Mouse (Mus musculus) forebrain, embryonic 11.5 days (tissue): ENCODE measurements around the gene Dgkh. TPM values are rescaled to one million over a fixed set of nuclear protein-coding genes. Genes with fewer than 3 reads are reported as not detected.

ENCODE experiments used
- ATAC-seq: fragments of 200-750 bp; cut with Nextera tagmentation; replicated peaks from 2 replicates; pipeline ENCODE4 v1.8.0; 2017; ENCODE audit warnings: moderate TSS enrichment; ENCODE audit not compliant: low FRiP score
- DNase-seq: peaks from one replicate; pipeline ENCODE4 v3.0.0-alpha.2; 2017; ENCODE audit warnings: low spot score
- H3K27ac ChIP-seq: fragments of 300-500 bp; sonication (generic); 2 replicates; pipeline ENCODE4 v1.5.1; 2014; ENCODE audit warnings: low read depth, low read length
- H3K27me3 ChIP-seq: fragments of 300-500 bp; sonication (generic); 2 replicates; pipeline ENCODE4 v1.6.1; 2014; ENCODE audit warnings: mild to moderate bottlenecking, low read length, mixed read lengths; ENCODE audit not compliant: control insufficient read depth, insufficient read depth
- H3K36me3 ChIP-seq: fragments of 300-500 bp; sonication (generic); 2 replicates; pipeline ENCODE4 v1.6.1; 2014; ENCODE audit warnings: mild to moderate bottlenecking, low read length, moderate library complexity, mixed read lengths; ENCODE audit not compliant: control insufficient read depth, insufficient read depth
- H3K4me1 ChIP-seq: fragments of 300-500 bp; sonication (generic); replicated peaks from 2 replicates; pipeline ENCODE4 v1.6.1; 2014; ENCODE audit warnings: low read length, mixed read lengths; ENCODE audit not compliant: control insufficient read depth, insufficient read depth
- H3K4me2 ChIP-seq: fragments of 300-500 bp; sonication (generic); 2 replicates; pipeline ENCODE4 v1.6.1; 2014; ENCODE audit warnings: low read depth, mild to moderate bottlenecking, low read length, moderate library complexity, mixed read lengths; ENCODE audit not compliant: severe bottlenecking
- H3K4me3 ChIP-seq: fragments of 300-500 bp; sonication (generic); 2 replicates; pipeline ENCODE4 v1.5.1; 2014; ENCODE audit warnings: low read depth, low read length
- H3K9ac ChIP-seq: fragments of 300-500 bp; sonication (generic); 2 replicates; pipeline ENCODE4 v1.6.1; 2014; ENCODE audit warnings: low read length
- H3K9me3 ChIP-seq: fragments of 300-500 bp; sonication (generic); 2 replicates; pipeline ENCODE4 v1.6.1; 2016; ENCODE audit warnings: low read length, mixed read lengths; ENCODE audit not compliant: control insufficient read depth
- WGBS: fragments of 180-500 bp; shearing (Covaris S2); extraction: QIAGEN DNeasy Blood & Tissue Kit; methylation state at CpG from one replicate; pipeline ENCODE4 v1.1.7; 2014; 5-methylcytosine and 5-hydroxymethylcytosine counted together
- polyA plus RNA-seq: library from polyadenylated mRNA; unstranded; fragments of >200 nt; fragmentation: Nextera tagmentation; extraction: Ambion mirVana; gene quantifications from 2 replicates; pipeline ENCODE4 v1.2.1, GENCODE M21; 2014

Dgkh gene
- polyA plus RNA-seq, 1 experiment from 2014 or later, result 1.8 TPM

GRCm38 (mm10) chr14:78705616-78706015 is 27.0 kb downstream of the Dgkh start:
- ATAC-seq (no peak), DNase-seq (no peak)
- Histone ChIP-seq H3K36me3 (no peaks in the 10 kb centered on the region), H3K27ac (no peak overlapping the region), H3K9me3 (no peaks in the 10 kb centered on the region), H3K27me3 (no peaks in the 10 kb centered on the region), H3K4me3 (no peak overlapping the region), H3K4me1 (no peaks in the 10 kb centered on the region), H3K9ac (no peak overlapping the region), H3K4me2 (no peak overlapping the region)
- WGBS, result 91% methylated on average over 3 of the region's 3 CpGs

GRCm38 (mm10) chr14:78703989-78704388 is 28.6 kb downstream of the Dgkh start:
- Histone ChIP-seq H3K4me2 (no peak overlapping the region), H3K9ac (no peak overlapping the region), H3K4me3 (no peak overlapping the region), H3K27me3 (no peaks in the 10 kb centered on the region), H3K9me3 (no peaks in the 10 kb centered on the region), H3K4me1 (no peaks in the 10 kb centered on the region), H3K36me3 (no peaks in the 10 kb centered on the region), H3K27ac (no peak overlapping the region)
- WGBS, result 92% methylated on average over 4 of the region's 4 CpGs
- no peak for DNase-seq
- no peak for ATAC-seq

GRCm38 (mm10) chr14:78703361-78703760 is 29.2 kb downstream of the Dgkh start:
- no peak overlapping the region for H3K9ac ChIP-seq
- no peaks in the 10 kb centered on the region for H3K36me3 ChIP-seq
- H3K4me1 ChIP-seq, result no peaks in the 10 kb centered on the region
- ATAC-seq (no peak), DNase-seq (no peak)
- H3K4me3 ChIP-seq, result no peak overlapping the region
- 85% methylated on average over 6 of the region's 6 CpGs for WGBS
- H3K4me2 ChIP-seq, result no peak overlapping the region
- no peaks in the 10 kb centered on the region for H3K9me3 ChIP-seq
- H3K27ac ChIP-seq, result no peak overlapping the region
- no peaks in the 10 kb centered on the region for H3K27me3 ChIP-seq

- WGBS, result 93% methylated on average over 4 of the region's 4 CpGs
- Histone ChIP-seq H3K9ac (no peak overlapping the region), H3K36me3 (no peaks in the 10 kb centered on the region), H3K27me3 (no peaks in the 10 kb centered on the region), H3K27ac (no peak overlapping the region), H3K4me3 (no peak overlapping the region), H3K4me1 (no peaks in the 10 kb centered on the region), H3K9me3 (no peaks in the 10 kb centered on the region), H3K4me2 (no peak overlapping the region)
- DNase-seq, result no peak
- no peak for ATAC-seq
Measured at GRCm38 (mm10) chr14:78702048-78702447, 30.5 kb downstream of the Dgkh start.

DNA sequence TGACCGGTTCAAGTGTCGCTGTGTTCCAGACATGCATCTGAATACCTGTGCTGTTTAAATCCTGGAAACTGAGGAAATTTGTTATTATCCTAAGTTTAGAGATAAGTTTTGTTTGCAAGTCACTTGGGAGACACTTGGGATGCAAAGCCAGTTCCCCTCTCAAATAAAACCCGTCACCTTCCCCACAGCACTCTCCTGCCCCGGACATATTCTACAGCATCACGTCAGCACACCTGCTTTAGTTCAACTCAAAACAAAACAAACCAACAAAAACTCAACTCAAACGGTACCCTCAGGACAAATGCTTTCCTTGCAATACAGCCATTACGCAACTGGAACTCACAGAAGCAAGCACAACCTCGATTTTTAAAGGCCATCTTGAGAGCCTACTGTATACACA is 31.1 kb downstream of the Dgkh start:
- Histone ChIP-seq H3K36me3 (no peaks in the 10 kb centered on the region), H3K4me2 (no peak overlapping the region), H3K27me3 (no peaks in the 10 kb centered on the region), H3K4me3 (no peak overlapping the region), H3K27ac (no peak overlapping the region), H3K4me1 (no peaks in the 10 kb centered on the region), H3K9ac (no peak overlapping the region), H3K9me3 (no peaks in the 10 kb centered on the region)
- WGBS, result 88% methylated on average over 8 of the region's 8 CpGs
- no peak for DNase-seq
- ATAC-seq, result no peak

DNA sequence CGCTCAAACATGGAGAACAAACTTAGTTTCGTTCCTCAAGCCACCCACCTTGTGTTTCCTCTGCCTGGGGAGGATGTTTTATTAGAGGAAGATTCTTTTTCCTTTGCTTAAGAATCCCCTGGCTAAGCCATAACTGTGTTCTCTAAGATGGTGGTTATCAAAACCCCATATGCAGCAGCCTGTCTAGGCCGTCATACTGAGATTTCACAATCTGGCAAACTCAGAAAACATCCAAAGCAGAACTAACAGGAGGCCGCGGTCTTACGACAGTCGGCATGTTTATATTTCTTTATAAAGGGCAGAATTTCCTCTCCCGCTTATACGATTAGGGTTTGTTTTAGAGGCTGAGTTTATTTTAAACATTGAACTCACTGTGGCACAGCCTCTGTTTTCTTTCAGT is 31.5 kb downstream of the Dgkh start:
- WGBS, result 91% methylated on average over 9 of the region's 9 CpGs
- Histone ChIP-seq H3K4me3 (no peak overlapping the region), H3K9ac (no peak overlapping the region), H3K4me2 (no peak overlapping the region), H3K27me3 (no peaks in the 10 kb centered on the region), H3K36me3 (no peaks in the 10 kb centered on the region), H3K9me3 (no peaks in the 10 kb centered on the region), H3K27ac (no peak overlapping the region), H3K4me1 (no peaks in the 10 kb centered on the region)
- ATAC-seq (no peak), DNase-seq (no peak)

- H3K4me3 ChIP-seq, result no peak overlapping the region
- no peak overlapping the region for H3K9ac ChIP-seq
- DNase-seq, result no peak
- no peak for ATAC-seq
- H3K27me3 ChIP-seq, result no peaks in the 10 kb centered on the region
- H3K4me1 ChIP-seq, result no peaks in the 10 kb centered on the region
- no peaks in the 10 kb centered on the region for H3K36me3 ChIP-seq
- H3K9me3 ChIP-seq, result no peaks in the 10 kb centered on the region
- WGBS, result 88% methylated on average over 3 of the region's 3 CpGs
- H3K4me2 ChIP-seq, result no peak overlapping the region
- H3K27ac ChIP-seq, result no peak overlapping the region
Measured at GRCm38 (mm10) chr14:78699634-78700033, 32.9 kb downstream of the Dgkh start.

GRCm38 (mm10) chr14:78699196-78699595 is 33.4 kb downstream of the Dgkh start:
- no peak overlapping the region for H3K27ac ChIP-seq
- H3K4me3 ChIP-seq, result no peak overlapping the region
- DNase-seq (no peak), ATAC-seq (no peak)
- H3K36me3 ChIP-seq, result no peaks in the 10 kb centered on the region
- WGBS, result 95% methylated on average over 5 of the region's 5 CpGs
- no peak overlapping the region for H3K4me2 ChIP-seq
- no peak overlapping the region for H3K9ac ChIP-seq
- no peaks in the 10 kb centered on the region for H3K27me3 ChIP-seq
- no peaks in the 10 kb centered on the region for H3K9me3 ChIP-seq
- H3K4me1 ChIP-seq, result no peaks in the 10 kb centered on the region

DNA sequence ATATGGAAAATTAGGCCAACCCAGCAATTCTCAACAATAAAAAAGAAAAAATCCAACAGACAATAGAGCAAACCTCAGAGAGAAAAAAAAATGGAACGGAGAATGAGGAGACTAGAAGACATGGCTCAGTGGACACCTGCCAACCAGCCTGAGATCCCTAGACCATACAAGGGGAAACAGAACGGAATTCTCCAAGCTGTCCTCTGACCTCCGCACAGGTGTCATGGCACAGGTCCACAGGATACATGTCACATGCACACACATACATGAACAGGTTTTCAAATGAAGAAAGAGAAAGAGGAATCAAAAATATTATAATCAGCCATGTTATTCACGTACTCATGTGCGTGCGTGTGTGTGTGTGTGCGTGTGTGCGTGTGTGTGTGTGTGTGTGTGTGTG is 38.5 kb downstream of the Dgkh start:
- Histone ChIP-seq H3K4me2 (no peak overlapping the region), H3K9ac (no peak overlapping the region), H3K27ac (no peak overlapping the region), H3K9me3 (no peaks in the 10 kb centered on the region), H3K36me3 (no peaks in the 10 kb centered on the region), H3K4me1 (no peaks in the 10 kb centered on the region), H3K27me3 (no peaks in the 10 kb centered on the region), H3K4me3 (no peak overlapping the region)
- DNase-seq (no peak), ATAC-seq (no peak)
- WGBS, result 93% methylated on average over 8 of the region's 8 CpGs
